Mouse (Mus musculus) spleen, postnatal 4 days (tissue): ENCODE results near the gene H2-Eb2.
A peak's percentile ranks its signal among the peaks of the same experiment; 100 is the strongest.

ENCODE experiments used
- DNase-seq, 2 experiments: peaks; one replicate each; pipeline ENCODE4 v3.0.0; 2022; ENCODE audit warnings: low spot score in 2 of 2

The H2-Eb2 gene

DNA sequence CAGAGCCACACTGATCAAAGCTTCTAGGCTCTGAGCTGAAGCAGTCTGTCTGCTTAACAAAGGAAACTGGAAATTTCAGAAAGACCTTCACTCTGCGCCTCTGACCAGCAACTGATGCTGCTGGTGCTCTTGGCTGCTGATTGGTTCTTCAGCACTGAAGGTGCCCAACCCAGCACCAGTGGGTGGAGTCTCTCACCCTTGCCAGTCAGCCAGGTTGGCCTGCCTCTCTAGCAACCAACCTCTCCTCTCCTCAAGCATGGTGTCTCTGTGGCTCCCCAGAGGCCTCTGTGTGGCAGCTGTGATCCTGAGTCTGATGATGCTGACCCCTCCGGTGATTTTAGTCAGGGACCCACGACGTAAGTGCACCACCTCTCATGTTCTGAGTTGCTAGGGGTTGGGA, at the start of gene H2-Eb2:
H2-Eb2 (plus strand) TSS at position 230 of the 400 bp plus-strand sequence.
- DNase-seq = peak in 1 of 2 experiments; percentile 58

DNA sequence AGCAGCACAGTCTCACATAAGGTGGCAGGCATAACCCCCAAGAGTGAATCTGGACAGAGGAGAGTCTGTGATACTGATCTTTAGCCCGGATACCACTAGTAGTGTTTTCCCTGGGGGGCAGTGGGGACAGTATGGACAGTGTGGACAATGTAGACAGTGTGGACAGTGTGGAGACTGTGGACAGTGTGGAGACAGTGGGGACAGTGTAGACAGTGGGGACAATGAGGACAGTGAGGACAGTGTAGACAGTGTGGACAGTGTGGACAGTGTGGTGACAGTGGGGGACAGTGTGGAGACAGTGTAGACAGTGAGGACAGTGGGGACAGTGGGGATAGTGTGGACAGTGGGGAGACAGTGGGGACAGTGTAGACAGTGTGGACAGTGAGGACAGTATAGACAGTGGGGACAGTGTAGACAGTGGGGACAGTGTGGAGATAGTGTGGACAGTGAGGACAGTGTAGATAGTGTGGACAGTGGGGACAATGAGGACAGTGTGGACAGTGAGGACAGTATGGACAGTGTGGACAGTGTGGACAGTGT, 44.9 kb upstream of the H2-Eb2 start:
- no peak for DNase-seq

DNA sequence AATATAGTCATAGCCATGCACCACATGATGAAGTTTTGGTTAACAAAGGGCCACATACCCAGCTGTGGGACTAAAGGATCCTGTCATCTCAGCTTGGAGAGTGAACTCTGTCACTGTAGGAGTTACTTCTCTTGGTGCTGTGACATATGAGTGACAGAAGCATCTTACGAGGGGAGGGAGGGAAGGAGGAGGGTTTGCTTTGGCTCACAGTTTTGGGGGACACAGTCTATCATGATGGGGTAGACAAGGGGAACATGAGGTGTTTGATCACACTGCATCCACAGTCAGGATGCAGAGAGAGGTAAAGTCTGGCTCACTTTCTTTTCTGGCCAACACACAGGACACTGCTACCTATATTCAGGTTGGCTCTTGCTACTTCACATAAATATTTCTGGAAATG, 43.6 kb upstream of the H2-Eb2 start:
- no peak for DNase-seq

DNA sequence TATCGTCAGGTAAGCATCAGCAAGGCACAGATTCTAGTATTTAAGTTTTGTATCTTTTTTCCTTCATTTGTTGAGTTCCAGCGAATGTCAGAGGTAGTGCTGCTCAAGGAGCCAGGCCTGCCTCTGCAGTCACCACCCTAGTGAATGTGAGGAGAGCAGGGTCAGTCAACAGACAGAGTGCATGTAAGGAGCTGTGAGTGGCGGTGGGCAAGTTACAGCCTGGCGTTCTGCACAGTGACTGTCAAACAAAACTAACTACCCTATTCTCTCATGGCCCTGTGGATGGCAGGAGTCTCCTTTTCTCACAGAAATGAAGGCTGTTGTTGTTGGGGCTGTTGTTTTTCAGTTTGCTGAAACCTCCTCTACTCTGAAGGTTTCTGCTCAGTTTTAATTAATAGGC, 40.1 kb upstream of the H2-Eb2 start:
- no peak for DNase-seq

DNA sequence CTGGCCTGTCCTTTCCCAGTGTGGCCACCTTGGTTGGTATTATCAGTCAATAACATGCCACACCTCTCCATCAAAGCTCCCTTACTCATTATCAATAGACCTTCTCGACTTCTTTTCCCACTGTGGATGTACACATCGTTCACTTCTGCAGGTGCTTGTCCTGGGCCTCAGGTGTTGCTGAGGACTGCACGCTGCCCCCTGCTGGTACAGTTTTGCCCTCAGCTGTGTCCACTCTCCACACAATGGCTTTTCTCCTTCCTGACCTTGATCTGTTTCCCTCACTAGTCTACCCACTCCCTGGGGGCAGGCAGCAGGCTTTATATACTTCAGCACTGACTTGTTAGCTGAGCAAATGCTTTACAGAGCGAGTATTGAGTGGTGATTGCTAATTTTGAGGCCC, 39.6 kb upstream of the H2-Eb2 start:
- DNase-seq = peak; percentile 29 to 77

DNA sequence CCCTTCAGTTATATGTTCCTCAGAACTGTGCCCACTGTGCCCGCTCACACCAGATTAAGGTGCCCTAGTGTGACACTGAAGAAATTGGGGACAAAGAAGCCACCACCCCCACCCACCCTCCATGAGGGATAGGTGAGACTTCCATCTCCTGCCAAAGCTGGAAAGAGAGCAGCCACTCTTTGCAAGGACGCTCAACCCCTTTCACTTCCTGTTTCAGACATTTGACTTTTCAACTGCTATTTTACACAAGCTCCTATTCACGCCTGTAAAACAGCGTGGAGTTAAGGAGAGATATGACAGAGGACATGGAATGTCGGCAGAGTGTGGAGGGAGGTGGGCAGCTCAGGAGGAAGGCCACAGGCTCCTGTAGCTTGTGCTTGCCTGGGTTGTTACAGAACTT, 39.0 kb upstream of the H2-Eb2 start:
- no peak for DNase-seq

DNA sequence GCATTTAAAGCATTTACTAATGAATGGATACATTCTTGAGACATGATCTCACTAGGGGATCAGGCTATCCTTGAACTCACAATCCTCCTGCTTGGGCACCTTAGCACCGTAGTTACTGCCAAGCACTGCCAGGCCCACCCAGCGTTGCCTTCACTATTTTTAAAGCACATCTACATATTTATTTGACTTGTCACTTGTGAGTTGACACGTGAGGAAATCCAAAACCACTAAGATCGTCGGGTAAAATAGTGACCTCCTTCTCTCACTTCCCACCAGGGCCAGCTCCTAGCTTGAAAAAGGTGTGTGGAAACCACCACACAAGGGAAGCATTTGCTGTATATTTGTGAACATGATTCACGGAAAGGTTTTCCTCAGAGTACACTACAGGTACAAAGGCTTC, 38.5 kb upstream of the H2-Eb2 start:
- no peak for DNase-seq

DNA sequence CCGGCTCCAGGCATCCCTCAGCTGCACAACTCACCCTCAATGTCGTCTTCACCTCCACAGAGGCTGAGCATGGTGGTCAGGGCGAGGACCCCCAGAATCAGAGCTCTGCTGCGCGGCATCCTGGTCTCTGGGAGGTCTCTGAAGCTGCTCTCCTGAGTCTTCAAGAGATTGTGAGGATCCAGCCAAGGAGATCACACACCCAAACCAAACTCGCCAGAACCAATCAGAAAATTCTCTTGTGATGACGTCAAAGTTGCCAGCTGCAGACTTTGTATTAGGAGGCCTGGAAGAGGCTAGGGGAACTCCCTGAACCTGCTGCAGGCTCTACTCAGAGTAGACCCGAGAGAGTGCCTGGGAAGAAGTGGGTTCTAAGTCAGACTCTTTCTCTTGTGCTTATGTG, 37.8 kb upstream of the H2-Eb2 start, which contains the start of gene H2-Aa:
H2-Aa (minus strand) TSS at position 176 of the 400 bp plus-strand sequence.
- DNase-seq = peak; percentile 79 to 82

DNA sequence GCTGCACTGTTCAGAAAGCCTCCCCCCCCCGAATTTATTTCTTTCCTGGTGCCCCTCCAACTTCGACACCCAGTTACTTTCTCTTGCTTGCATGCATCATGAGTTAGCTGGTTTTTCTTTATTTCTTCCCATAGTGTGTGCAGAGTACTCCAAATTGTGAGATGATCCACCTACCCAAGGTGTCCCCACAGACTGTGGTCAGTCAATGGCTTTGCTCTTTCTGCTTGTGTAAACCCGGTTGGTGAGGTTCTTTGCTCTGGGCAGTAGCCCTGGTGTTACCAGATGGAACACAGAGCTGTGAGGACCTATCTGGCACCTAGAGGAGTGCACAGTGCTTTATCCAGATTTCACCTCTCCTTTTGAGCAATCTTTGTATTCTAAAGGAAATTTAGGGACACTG, 37.3 kb upstream of the H2-Eb2 start:
- DNase-seq = no peak

DNA sequence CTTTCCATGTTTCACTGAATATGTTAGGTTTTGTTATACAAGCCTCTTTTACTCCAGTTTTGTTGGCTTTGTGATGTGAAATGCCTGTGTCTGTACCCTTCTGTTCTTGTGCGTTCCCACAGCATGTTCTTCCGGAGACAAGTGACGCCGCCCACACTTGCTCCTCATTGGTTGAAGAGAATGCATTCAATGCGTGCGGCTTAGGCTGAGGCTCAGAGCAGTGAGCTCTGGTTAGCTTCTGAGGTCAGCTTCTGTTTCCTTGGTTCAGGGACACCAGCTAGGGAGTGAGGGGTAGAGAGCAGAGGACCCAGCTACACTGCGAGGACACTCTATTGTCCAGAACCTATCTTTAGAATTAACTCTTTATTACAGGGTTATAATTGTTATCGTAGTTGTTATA, 33.9 kb upstream of the H2-Eb2 start:
- DNase-seq = peak; percentile 74 to 86

DNA sequence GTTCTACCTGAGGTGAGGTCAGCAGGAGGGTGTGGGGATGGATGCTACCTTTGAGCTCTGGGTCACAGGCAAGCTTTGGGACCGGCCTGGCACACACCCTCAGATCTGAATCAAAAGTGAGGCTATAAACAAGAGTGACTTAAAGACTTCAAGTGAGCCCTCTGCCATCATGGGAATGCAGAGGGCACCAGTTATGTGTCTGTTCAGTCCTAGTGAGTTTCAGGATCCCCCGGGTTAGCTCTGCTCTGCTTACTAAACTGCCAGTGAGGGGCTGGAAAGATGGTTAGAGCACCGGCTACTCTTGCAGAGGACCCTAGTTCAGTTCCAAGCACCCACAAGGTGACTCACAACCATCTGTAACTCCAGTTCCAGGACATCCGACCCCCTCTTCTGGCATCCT, 32.9 kb upstream of the H2-Eb2 start:
- DNase-seq = no peak

DNA sequence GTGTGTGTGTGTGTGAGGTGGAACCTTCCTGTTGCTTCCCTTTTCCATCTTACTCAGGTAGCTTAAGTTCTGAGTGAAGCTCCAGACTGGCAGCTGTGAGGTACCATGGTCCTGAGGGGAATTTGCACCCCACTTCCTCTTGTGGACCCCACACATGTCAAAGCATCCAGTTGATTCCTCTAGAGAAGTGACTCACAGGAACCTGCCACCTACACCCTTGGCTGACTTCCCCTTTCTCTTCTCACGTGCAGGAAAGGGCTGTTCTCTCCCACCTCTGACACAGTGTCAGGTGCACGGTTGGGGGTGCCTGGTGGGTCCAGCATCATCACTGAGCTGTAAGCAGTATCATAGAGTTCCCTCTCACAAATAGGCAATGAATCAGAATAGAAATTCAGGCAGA, 31.9 kb upstream of the H2-Eb2 start:
- DNase-seq = peak in 1 of 2 experiments; percentile 37

DNA sequence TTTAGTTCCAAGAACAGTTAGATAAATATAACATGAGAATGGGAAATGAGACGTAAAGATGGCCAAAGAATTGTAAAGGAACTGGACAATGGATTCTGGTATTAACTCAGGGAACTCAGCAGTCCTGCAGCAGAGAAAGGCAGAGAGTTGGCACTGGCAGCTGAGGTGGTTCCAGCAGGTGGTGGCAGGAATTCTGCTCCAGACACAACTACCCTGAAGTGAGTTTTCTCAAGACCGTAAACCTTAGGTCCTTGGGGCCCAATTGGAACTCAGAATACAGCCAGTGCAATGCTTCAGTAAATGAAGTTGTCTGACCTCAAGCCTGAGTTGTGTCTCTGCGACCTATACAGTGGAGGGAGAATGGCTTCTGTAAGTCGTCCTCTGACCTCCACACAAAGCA, 31.2 kb upstream of the H2-Eb2 start:
- no peak for DNase-seq

DNA sequence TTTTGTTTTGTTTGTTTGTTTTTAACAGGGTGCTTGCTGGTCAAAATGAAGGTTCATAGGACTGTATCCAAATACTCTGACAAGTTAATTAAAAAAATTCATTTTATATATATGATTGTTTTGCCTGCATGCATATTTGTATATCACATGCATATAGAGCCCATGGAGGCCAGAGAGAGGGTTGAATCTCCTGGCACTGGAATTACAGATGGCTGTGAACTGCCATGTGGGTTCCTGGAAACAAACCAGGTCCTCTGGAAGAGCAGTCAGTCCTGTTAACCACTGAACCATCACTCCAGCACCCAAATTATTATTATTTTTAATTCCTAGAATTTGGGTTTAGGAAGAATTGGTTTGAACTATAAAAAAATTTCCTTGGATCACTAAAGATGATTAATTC, 30.2 kb upstream of the H2-Eb2 start:
- DNase-seq = no peak

DNA sequence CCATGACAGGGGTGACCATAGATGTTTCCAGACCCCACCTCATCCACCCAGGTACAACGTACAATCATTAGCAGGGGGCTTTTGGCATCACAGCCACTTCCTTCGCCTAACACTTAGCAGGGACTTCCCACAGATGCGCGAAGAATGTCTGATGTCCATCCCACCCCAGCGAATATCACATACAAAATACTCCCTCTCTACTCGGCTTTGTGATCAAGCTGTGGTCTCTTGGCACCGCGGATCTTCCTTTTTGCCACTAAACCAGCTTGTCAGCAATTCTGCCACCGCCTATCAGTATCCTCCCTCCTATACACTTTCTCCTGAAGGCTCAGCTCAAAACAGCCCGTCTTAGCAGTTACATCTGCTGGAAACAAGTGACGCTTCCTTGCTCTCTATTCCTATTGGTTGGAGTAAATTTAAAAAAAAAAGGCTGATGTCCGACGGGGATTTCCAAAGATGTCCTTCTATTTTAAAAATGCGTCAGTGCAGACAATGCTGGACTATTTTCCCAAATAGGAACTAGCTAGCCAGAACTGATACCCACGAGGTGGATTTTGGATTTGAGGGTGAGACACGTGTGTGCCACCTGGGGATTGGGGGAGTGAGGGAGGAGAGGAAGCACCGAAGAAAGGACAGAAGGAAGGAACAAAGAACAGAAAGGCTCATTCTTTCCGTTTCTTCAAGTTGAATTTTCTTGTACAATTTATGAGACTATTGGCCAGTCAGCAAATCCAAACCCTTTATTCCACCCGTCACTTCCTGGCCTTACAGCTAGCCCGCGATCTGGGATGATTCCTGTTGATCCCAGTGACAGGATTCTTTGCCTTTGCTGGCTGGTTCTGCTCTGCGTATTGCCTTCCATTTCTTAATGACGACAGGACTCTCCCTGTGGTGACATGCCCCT, 29.3 kb upstream of the H2-Eb2 start:
- peak in 1 of 2 experiments; percentile 32 for DNase-seq

DNA sequence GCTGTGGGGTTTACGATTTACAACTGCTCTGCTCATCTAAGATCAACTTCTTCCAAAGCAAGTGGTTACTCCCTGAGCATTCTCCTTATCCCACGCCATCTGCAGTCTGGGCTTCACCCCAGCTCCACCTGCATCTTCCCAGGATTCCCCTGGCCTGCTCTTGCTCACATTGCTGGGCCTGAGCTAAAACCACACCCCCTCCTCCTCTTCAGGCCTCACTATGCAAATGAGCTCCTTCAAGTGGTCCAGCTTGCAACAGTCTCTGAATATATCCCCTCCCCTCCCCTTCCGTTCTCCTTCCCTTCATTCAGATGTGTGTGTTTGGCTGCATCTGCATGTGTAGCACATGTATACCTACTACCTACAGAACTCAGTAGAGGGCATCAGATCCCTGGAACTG, 26.1 kb upstream of the H2-Eb2 start:
- no peak for DNase-seq

DNA sequence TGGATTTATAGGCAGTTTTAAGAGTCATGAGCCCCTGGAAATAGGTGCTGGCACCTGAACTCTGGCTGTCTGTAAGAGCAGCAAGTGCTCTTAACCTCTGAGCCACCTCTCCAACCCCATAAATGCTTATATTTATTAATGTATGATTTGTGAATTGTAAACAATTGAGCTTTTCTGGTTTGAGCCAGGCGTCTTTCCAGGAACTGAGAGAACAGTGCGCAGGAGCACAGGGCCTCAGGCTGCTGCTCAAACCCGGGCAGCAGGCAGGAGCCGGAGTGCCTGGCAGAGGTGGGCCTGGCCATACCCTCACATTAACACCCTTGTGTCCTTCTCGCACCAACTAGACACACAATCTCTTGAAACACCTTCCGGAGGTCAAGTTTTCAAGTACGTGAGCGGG, 25.4 kb upstream of the H2-Eb2 start:
- DNase-seq = no peak

DNA sequence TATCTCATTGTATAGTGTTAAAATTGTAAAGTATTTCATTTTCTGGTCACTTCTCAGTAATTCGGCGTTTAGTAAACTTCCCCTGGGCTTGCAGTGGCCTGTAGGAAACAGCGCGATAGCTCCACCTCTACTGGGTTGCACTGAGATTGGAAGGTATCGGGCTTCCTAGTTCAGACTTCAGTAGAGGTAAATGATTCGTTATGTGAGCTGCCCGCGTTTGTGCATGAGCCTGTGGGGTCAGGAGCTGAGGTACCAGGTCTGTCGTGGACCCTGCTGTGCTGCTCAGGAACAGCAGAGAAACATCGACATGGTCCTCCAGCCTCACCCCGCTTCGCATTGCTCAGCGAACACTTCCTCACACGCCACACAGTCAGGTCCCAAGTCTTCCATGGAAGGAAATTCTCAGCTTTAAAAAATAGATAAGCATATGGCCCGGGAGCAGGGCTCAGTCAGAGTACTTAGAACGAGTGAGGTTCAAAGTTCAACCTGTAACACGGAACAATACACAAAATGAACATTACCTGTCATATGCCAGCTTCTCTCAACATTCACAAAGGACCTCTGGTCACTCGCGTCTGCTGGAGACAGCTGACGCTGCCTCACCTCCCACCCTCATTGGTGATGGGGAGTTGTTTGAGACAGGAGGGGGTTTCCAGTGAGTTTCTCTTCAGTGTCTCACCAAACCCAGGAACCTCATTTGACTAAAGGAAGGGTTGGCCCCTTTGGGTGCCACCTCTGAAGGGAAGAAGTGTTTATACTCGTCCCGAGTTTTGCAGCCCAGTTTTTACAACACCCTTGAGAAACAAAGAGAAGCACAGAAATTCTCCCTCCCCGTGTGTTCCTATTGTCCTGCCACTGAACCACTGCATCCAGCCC, 24.5 kb upstream of the H2-Eb2 start:
- DNase-seq = peak; percentile 60 to 72

DNA sequence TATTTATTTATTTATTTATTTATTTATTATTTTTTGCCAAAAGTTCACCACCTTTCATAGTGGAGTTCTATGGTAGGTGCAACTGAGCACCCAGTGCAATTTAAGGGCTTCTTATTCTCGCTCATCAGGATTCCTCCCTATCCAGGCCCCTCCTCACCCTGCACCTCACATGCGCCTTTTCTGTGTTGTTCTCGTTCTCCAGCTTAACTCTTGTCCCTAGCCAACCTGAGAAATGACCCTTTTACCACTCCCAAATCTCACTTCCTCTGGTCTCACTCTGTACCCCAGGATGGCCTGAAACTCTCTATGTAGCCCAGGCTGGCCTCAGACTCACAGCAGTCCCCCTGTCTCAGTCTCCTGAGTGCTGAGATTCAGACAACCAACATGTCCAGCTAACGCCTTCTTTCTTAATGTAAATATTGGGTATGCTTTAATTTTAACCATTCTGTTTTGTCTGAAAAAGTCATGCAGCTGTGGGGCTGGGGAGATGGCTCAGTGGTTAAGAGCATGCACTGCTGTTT, 23.7 kb upstream of the H2-Eb2 start:
- DNase-seq = no peak

DNA sequence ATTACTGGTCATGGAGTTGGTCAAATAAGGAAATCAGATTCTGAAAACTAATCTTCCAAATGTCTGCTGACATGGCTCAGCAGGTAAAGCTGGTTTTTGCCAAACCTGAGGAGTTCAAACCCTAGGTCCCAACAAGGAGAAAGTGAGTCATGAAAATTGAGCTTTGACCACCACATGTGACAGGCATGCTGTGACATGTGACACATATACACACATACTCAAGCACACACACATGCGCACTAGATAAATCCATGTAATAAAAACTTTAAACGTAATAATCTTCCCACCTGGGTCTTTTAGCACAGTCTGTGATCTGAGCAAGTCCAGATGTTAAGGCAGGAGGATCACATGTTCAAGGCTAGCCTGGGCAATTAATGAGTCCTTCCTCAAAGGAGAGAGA, 21.7 kb upstream of the H2-Eb2 start:
- DNase-seq = no peak

DNA sequence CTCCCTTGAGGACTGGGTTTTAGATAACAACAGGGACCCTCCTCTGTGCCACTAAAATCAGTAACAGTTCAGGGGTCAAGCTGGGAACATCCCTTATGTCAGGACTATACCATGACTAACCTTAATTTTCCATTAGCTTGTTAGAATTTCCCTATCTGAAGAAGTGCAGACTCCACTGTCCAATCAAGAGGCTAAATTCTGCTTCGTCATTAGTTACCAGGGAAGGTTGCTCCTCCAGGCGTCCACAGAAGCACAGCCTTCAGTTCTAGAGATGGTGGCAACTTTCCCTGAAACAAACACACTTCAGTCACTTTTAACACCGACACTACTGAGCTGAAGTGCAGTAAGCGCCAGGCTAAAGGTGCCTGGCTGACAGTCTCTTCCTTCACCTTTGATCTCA, 20.7 kb upstream of the H2-Eb2 start:
- DNase-seq = peak in 1 of 2 experiments; percentile 63

DNA sequence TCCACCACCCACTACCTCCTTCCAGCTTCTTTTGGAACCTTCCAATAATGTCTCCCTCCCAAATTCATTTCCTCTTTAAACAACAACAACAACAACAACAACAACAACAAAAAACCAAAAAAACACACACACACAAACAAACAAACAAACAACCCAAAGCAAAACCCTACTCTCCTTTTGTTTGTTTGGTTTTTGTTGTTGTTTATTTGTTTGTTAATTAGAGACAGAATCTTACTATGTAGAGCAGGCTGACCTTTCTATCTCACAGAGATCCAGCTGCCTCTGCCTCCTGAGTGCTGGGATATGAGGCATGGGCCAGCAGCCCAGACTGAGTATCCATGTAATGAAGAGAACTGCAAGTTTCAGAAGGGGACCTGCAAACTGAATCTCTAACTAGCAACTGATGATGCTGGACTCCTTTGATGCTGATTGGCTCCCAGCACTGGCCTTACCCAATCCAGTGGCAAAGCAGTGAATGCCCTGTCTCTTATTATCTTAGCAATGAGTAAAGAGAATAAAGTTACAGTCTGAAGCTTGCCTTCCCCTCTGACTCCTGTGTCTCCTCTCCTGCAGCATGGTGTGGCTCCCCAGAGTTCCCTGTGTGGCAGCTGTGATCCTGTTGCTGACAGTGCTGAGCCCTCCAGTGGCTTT, 20.0 kb upstream of the H2-Eb2 start, which contains the start of gene H2-Eb1:
H2-Eb1 (plus strand) TSS at position 488 of the 651 bp plus-strand sequence.
- DNase-seq = peak; percentile 82 to 86
